In genomic region chr12:13984396-13984776, GRCm38 (mm10) we compare ENCODE assay signal across 25 mouse cellular contexts.
DNase-seq lines count a peak whose midpoint lies in the region; ATAC-seq lines count a peak whose summit lies in the region.
"Had no signal": no experiment of that assay in that cellular context is flagged by ENCODE, and none has a peak within 500 bp of the region (broad histone marks: within the 10 kb centered on the region; RNA-seq: fewer than 3 reads in every experiment).

No protein-coding gene starts in this region.

- no peak; the same call in 1 of the 2 replicates for ATAC-seq in hindbrain, embryonic 13.5 days (ENCODE audit: low FRiP score)
- ATAC-seq in neural tube, embryonic 11.5 days (ENCODE audit: insufficient read depth, low FRiP score, low TSS enrichment) = peak; percentile 49
- 0 out of 2 replicates have a peak, but pooled peaks have one; percentile 44 for ATAC-seq in hindbrain, embryonic 15.5 days (ENCODE audit: low FRiP score, low read depth)
- no peak for ATAC-seq in neural tube, embryonic 13.5 days (ENCODE audit: low read depth)
- ATAC-seq: CD4-positive, CD25-positive, alpha-beta regulatory T cell, adult 4 months; intestine, postnatal 0 days had no signal

- H3K36me3 ChIP-seq in hindbrain, embryonic 10.5 days = no peaks in the 10 kb centered on the region
- H3K36me3 ChIP-seq in hindbrain, embryonic 13.5 days = no peaks in the 10 kb centered on the region
- no peaks in the 10 kb centered on the region for H3K36me3 ChIP-seq in neural tube, embryonic 11.5 days (ENCODE audit: control insufficient read depth, insufficient read depth, low read length)
- no peaks in the 10 kb centered on the region for H3K36me3 ChIP-seq in hindbrain, embryonic 15.5 days
- H3K36me3 ChIP-seq in neural tube, embryonic 13.5 days = no peaks in the 10 kb centered on the region
- H3K36me3 ChIP-seq: embryonic facial prominence, embryonic 12.5 days; limb, embryonic 12.5 days; liver, embryonic 15.5 days had no signal

- no peaks in the 10 kb centered on the region for H3K9me3 ChIP-seq in hindbrain, embryonic 10.5 days
- H3K9me3 ChIP-seq in hindbrain, embryonic 13.5 days = no peaks in the 10 kb centered on the region
- no peaks in the 10 kb centered on the region for H3K9me3 ChIP-seq in neural tube, embryonic 11.5 days (ENCODE audit: control insufficient read depth, low read length)
- H3K9me3 ChIP-seq in hindbrain, embryonic 15.5 days = no peaks in the 10 kb centered on the region
- no peaks in the 10 kb centered on the region for H3K9me3 ChIP-seq in neural tube, embryonic 13.5 days
- H3K9me3 ChIP-seq: embryonic facial prominence, embryonic 12.5 days; limb, embryonic 12.5 days; liver, embryonic 15.5 days had no signal

- H3K9ac ChIP-seq in hindbrain, embryonic 13.5 days = no peak overlapping the region
- no peak overlapping the region for H3K9ac ChIP-seq in neural tube, embryonic 11.5 days (ENCODE audit: low read length)
- H3K9ac ChIP-seq in hindbrain, embryonic 15.5 days = no peak overlapping the region
- no peak overlapping the region for H3K9ac ChIP-seq in neural tube, embryonic 13.5 days
- H3K9ac ChIP-seq: embryonic facial prominence, embryonic 12.5 days; limb, embryonic 12.5 days; liver, embryonic 15.5 days; lung, embryonic 14.5 days had no signal

- peak overlapping the region; percentile 67 for H3K27ac ChIP-seq in hindbrain, embryonic 10.5 days
- H3K27ac ChIP-seq in hindbrain, embryonic 13.5 days = no peak overlapping the region
- H3K27ac ChIP-seq in neural tube, embryonic 11.5 days (ENCODE audit: low read depth, low read length) = no peak overlapping the region
- H3K27ac ChIP-seq in hindbrain, embryonic 15.5 days (replicated peaks) = no peak overlapping the region
- 0 out of 2 replicates have a peak overlapping the region, but pooled peaks have one; percentile 28 for H3K27ac ChIP-seq in neural tube, embryonic 13.5 days (replicated peaks)
- H3K27ac ChIP-seq: embryonic facial prominence, embryonic 12.5 days; limb, embryonic 12.5 days; liver, embryonic 15.5 days had no signal

- H3K4me2 ChIP-seq in hindbrain, embryonic 13.5 days = no peak overlapping the region
- H3K4me2 ChIP-seq in neural tube, embryonic 11.5 days (ENCODE audit: low read depth) = no peak overlapping the region
- H3K4me2 ChIP-seq in hindbrain, embryonic 15.5 days = no peak overlapping the region
- no peak overlapping the region for H3K4me2 ChIP-seq in neural tube, embryonic 13.5 days
- H3K4me2 ChIP-seq: embryonic facial prominence, embryonic 12.5 days; limb, embryonic 12.5 days; liver, embryonic 15.5 days; lung, embryonic 14.5 days had no signal

- no peaks in the 10 kb centered on the region for H3K27me3 ChIP-seq in hindbrain, embryonic 10.5 days (ENCODE audit: insufficient read depth, poor library complexity, severe bottlenecking)
- no peaks in the 10 kb centered on the region for H3K27me3 ChIP-seq in hindbrain, embryonic 13.5 days
- no peaks in the 10 kb centered on the region for H3K27me3 ChIP-seq in neural tube, embryonic 11.5 days (ENCODE audit: control insufficient read depth, insufficient read depth, low read length)
- no peaks in the 10 kb centered on the region for H3K27me3 ChIP-seq in hindbrain, embryonic 15.5 days
- no peaks in the 10 kb centered on the region for H3K27me3 ChIP-seq in neural tube, embryonic 13.5 days
- H3K27me3 ChIP-seq: embryonic facial prominence, embryonic 12.5 days; limb, embryonic 12.5 days; liver, embryonic 15.5 days had no signal

- 72% methylated on average over 1 of the region's 1 CpGs for WGBS in hindbrain, embryonic 10.5 days
- 29% methylated on average over 1 of the region's 1 CpGs for WGBS in hindbrain, embryonic 13.5 days
- WGBS in neural tube, embryonic 11.5 days = 63% methylated on average over 1 of the region's 1 CpGs
- WGBS in hindbrain, embryonic 15.5 days = 32% methylated on average over 1 of the region's 1 CpGs
- WGBS in neural tube, embryonic 13.5 days = 42% methylated on average over 1 of the region's 1 CpGs

- H3K4me3 ChIP-seq in hindbrain, embryonic 10.5 days = no peak overlapping the region
- no peak overlapping the region for H3K4me3 ChIP-seq in hindbrain, embryonic 13.5 days
- H3K4me3 ChIP-seq in neural tube, embryonic 11.5 days (ENCODE audit: low read depth, low read length) = no peak overlapping the region
- H3K4me3 ChIP-seq in hindbrain, embryonic 15.5 days = no peak overlapping the region
- no peak overlapping the region for H3K4me3 ChIP-seq in neural tube, embryonic 13.5 days
- H3K4me3 ChIP-seq: embryonic facial prominence, embryonic 12.5 days; limb, embryonic 12.5 days; liver, embryonic 15.5 days; myocyte had no signal

- H3K4me1 ChIP-seq in hindbrain, embryonic 10.5 days (replicated peaks) = peaks cover 20% of the 10 kb centered on the region
- H3K4me1 ChIP-seq in hindbrain, embryonic 13.5 days (replicated peaks) = peaks cover 4% of the 10 kb centered on the region; the same call in 1 of the 2 replicates
- no peaks in the 10 kb centered on the region; the same call in 1 of the 2 replicates for H3K4me1 ChIP-seq in neural tube, embryonic 11.5 days (ENCODE audit: control insufficient read depth, insufficient read depth, low read length)
- no peaks in the 10 kb centered on the region for H3K4me1 ChIP-seq in hindbrain, embryonic 15.5 days (replicated peaks)
- H3K4me1 ChIP-seq in neural tube, embryonic 13.5 days (replicated peaks) = peaks cover 20% of the 10 kb centered on the region
- H3K4me1 ChIP-seq: embryonic facial prominence, embryonic 12.5 days; limb, embryonic 12.5 days; liver, embryonic 15.5 days had no signal

- no peak for DNase-seq in hindbrain, embryonic 10.5 days (ENCODE audit: low spot score)
- no peak for DNase-seq in neural tube, embryonic 11.5 days (ENCODE audit: low spot score)
- DNase-seq in neural tube, embryonic 10.5 days (ENCODE audit: extremely low spot score, low spot score) = no peak
- no peak for DNase-seq in layer of hippocampus, postnatal 14 days (ENCODE audit: low spot score in 2 of 2)
- DNase-seq: adrenal gland, postnatal 14 days; cerebellum, adult 11 months; cerebellum, adult 9-10 months; cerebellum, postnatal 36 days; kidney, adult 9 months; kidney, postnatal 10 days; lung, postnatal 14 days; right cerebral cortex, adult 18-20 months; spleen, adult 18-20 months; thymus, adult 18-20 months; thymus, postnatal 25 days had no signal

Comparison
In these comparisons a context has a peak if more than half of its experiments do, and no peak if none do; other contexts are left out.
1. H3K27ac ChIP-seq: peak in hindbrain, embryonic 10.5 days (single experiment) and neural tube, embryonic 13.5 days (single experiment); none in hindbrain, embryonic 13.5 days (single experiment), neural tube, embryonic 11.5 days (single experiment) and hindbrain, embryonic 15.5 days (single experiment).
2. ATAC-seq: peak in neural tube, embryonic 11.5 days (single experiment) and hindbrain, embryonic 15.5 days (single experiment); none in hindbrain, embryonic 13.5 days (single experiment) and neural tube, embryonic 13.5 days (single experiment).